Mouse (Mus musculus) MEL (cell line): ENCODE results near the gene Odf3. TPM values are rescaled to one million over a fixed set of nuclear protein-coding genes. Genes with fewer than 3 reads are reported as not detected.

ENCODE experiments used
- DNase-seq: peaks from one replicate; pipeline ENCODE4 v3.0.0; 2011; ENCODE audit warnings: low read depth, low spot score
- H3K27ac ChIP-seq: 2 replicates; pipeline ENCODE4 v1.5.1; 2012; ENCODE audit warnings: low read depth, mild to moderate bottlenecking, control low read depth, low read length, moderate library complexity; ENCODE audit not compliant: control insufficient read depth
- H3K27me3 ChIP-seq, 2 experiments: fragments of 150-350 bp in 1 of 2; sonication (generic) in 1 of 2; 2 replicates each; pipeline ENCODE4 v1.6.1; 2012; ENCODE audit warnings: low read length in 2 of 2, mild to moderate bottlenecking in 2 of 2, improper control_type of control experiment in 1 of 2, moderate library complexity in 1 of 2; ENCODE audit not compliant: insufficient read depth in 2 of 2, control insufficient read depth in 1 of 2
- H3K36me3 ChIP-seq, 2 experiments: 2 replicates each; pipeline ENCODE4 v1.6.1; 2012 to 2014; ENCODE audit warnings: low read length in 2 of 2, improper control_type of control experiment in 1 of 2, inconsistent platforms in 1 of 2, mild to moderate bottlenecking in 1 of 2; ENCODE audit not compliant: insufficient read depth in 2 of 2, control insufficient read depth in 1 of 2
- H3K4me1 ChIP-seq, 2 experiments: fragments of 150-350 bp in 1 of 2; sonication (generic) in 1 of 2; 2 replicates each; pipeline ENCODE4 v1.6.1; 2012; ENCODE audit warnings: low read length in 2 of 2, improper control_type of control experiment in 1 of 2, mild to moderate bottlenecking in 1 of 2; ENCODE audit not compliant: insufficient read depth in 2 of 2, control insufficient read depth in 1 of 2
- H3K4me3 ChIP-seq, 2 experiments: fragments of 150-350 bp in 1 of 2; sonication (generic) in 1 of 2; 2 replicates each; pipeline ENCODE4 v1.5.1; 2012; ENCODE audit warnings: low read depth in 2 of 2, low read length in 2 of 2, mild to moderate bottlenecking in 2 of 2, moderate library complexity in 2 of 2, control low read depth in 1 of 2, improper control_type of control experiment in 1 of 2; ENCODE audit not compliant: control insufficient read depth in 1 of 2, insufficient read depth in 1 of 2
- H3K79me2 ChIP-seq: 2 replicates; pipeline ENCODE4 v1.6.1; 2012; ENCODE audit warnings: mild to moderate bottlenecking, low read length, moderate library complexity; ENCODE audit not compliant: control insufficient read depth, poor library complexity, insufficient read depth
- H3K9ac ChIP-seq: 2 replicates; pipeline ENCODE4 v1.6.1; 2012; ENCODE audit warnings: low read depth, mild to moderate bottlenecking, control low read depth, low read length, moderate library complexity; ENCODE audit not compliant: control insufficient read depth, poor library complexity, severe bottlenecking
- H3K9me3 ChIP-seq: fragments of 150-350 bp; sonication (generic); replicated peaks from 2 replicates; pipeline ENCODE4 v1.6.1; 2012; ENCODE audit warnings: mild to moderate bottlenecking, low read length, improper control_type of control experiment, moderate library complexity; ENCODE audit not compliant: insufficient read depth
- E2F4 ChIP-seq: IDR thresholded peaks from 2 replicates; pipeline ENCODE4 v1.6.1; 2011; ENCODE audit warnings: low read depth, low read length, improper control_type of control experiment, borderline replicate concordance
- ELF1 ChIP-seq: IDR thresholded peaks from 2 replicates; pipeline ENCODE4 v1.6.1; 2014; ENCODE audit warnings: low read depth, mild to moderate bottlenecking, inconsistent platforms, low read length, improper control_type of control experiment, moderate library complexity
- EP300 ChIP-seq, 2 experiments: IDR thresholded peaks; 2 replicates each; pipeline ENCODE4 v1.6.1; 2011; ENCODE audit warnings: improper control_type of control experiment in 2 of 2, low read length in 2 of 2, low read depth in 1 of 2, mild to moderate bottlenecking in 1 of 2
- GABPA ChIP-seq: IDR thresholded peaks from 2 replicates; pipeline ENCODE4 v1.6.1; 2012; ENCODE audit warnings: low read depth, mild to moderate bottlenecking, inconsistent platforms, low read length, improper control_type of control experiment, moderate library complexity
- HCFC1 ChIP-seq: IDR thresholded peaks from 2 replicates; pipeline ENCODE4 v1.6.1; 2012; ENCODE audit warnings: low read depth, mild to moderate bottlenecking, inconsistent platforms, low read length, improper control_type of control experiment, moderate library complexity
- MEF2A ChIP-seq: IDR thresholded peaks from 2 replicates; pipeline ENCODE4 v1.6.1; 2014; ENCODE audit warnings: low read depth, mild to moderate bottlenecking, inconsistent platforms, low read length, improper control_type of control experiment; ENCODE audit not compliant: poor library complexity, insufficient replicate concordance, severe bottlenecking; ENCODE audit errors: extremely low read depth
- MYC ChIP-seq: IDR thresholded peaks from 2 replicates; pipeline ENCODE4 v1.6.1; 2011; ENCODE audit warnings: low read depth, mild to moderate bottlenecking, low read length, improper control_type of control experiment, moderate library complexity
- NELFE ChIP-seq: IDR thresholded peaks from 2 replicates; pipeline ENCODE4 v1.6.1; 2011; ENCODE audit warnings: low read depth, low read length, improper control_type of control experiment
- POLR2AphosphoS2 ChIP-seq: IDR thresholded peaks from 2 replicates; pipeline ENCODE4 v1.6.1; 2011; ENCODE audit warnings: low read length, improper control_type of control experiment
- POLR2AphosphoS5 ChIP-seq: IDR thresholded peaks from 2 replicates; pipeline ENCODE4 v1.6.1; 2012; ENCODE audit warnings: low read depth, borderline replicate concordance, mild to moderate bottlenecking, inconsistent platforms, low read length, moderate library complexity, mixed read lengths
- RCOR1 ChIP-seq: IDR thresholded peaks from 2 replicates; pipeline ENCODE4 v1.6.1; 2012; ENCODE audit warnings: low read depth, mild to moderate bottlenecking, inconsistent platforms, low read length, improper control_type of control experiment
- SIN3A ChIP-seq: IDR thresholded peaks from 2 replicates; pipeline ENCODE4 v1.6.1; 2012; ENCODE audit warnings: low read length, improper control_type of control experiment, inconsistent platforms
- TBP ChIP-seq: IDR thresholded peaks from 2 replicates; pipeline ENCODE4 v1.8.0; 2011; ENCODE audit warnings: low read depth, low read length, improper control_type of control experiment
- USF1 ChIP-seq: IDR thresholded peaks from 2 replicates; pipeline ENCODE4 v1.6.1; 2014; ENCODE audit warnings: low read depth, mild to moderate bottlenecking, inconsistent platforms, low read length, improper control_type of control experiment, moderate library complexity
- ZC3H11A ChIP-seq: IDR thresholded peaks from 2 replicates; pipeline ENCODE4 v1.6.1; 2012; ENCODE audit warnings: low read depth, mild to moderate bottlenecking, inconsistent platforms, low read length, improper control_type of control experiment
- ZNF384 ChIP-seq: IDR thresholded peaks from 2 replicates; pipeline ENCODE4 v1.6.1; 2012; ENCODE audit warnings: low read depth, mild to moderate bottlenecking, inconsistent platforms, low read length, improper control_type of control experiment
- polyA plus RNA-seq, 2 experiments: library from polyadenylated mRNA; stranded (reverse) in 1 of 2; unstranded in 1 of 2; fragments of >175 nt in 1 of 2; fragments of >200 nt in 1 of 2; gene quantifications; 2 replicates each; pipeline versions ENCODE4 v1.2.1 to v1.2.4; 2012; ENCODE audit warnings: low replicate concordance in 2 of 2, low read depth in 1 of 2; ENCODE audit not compliant: insufficient read length in 2 of 2, insufficient read depth in 1 of 2, missing spikeins in 1 of 2
- total RNA-seq: library from RNA; depleted of rRNA; stranded (reverse); fragments of 300-350 nt; gene quantifications from 2 replicates; pipeline ENCODE4 v1.2.3, GENCODE M21; 2012

Odf3 gene
- total and polyA plus RNA-seq, 3 experiments, result not detected

- peak; percentile 46; the same call in 1 of the 2 replicates for TF ChIP-seq POLR2AphosphoS2
- TF ChIP-seq GABPA, result no peak
- peak in 1 of 2 experiments; percentile 15; a peak in 1 of 4 replicates for TF ChIP-seq EP300 (IDR thresholded peaks at IDR 0.05; ENCODE audit: low read depth in 1 of 2, low read length in 2 of 2)
- no peak for TF ChIP-seq POLR2AphosphoS5
- no peak for TF ChIP-seq ZNF384
- TF ChIP-seq MYC, result peak; percentile 56
- no peak for TF ChIP-seq MEF2A
- TF ChIP-seq HCFC1, result peak; percentile 77
- peak; percentile 85 for TF ChIP-seq ELF1
Observed at GRCm38 (mm10) chr7:140856785-140857549, 9.4 kb downstream of the Odf3 start, which contains the start of gene Ric8a (continued).

DNA sequence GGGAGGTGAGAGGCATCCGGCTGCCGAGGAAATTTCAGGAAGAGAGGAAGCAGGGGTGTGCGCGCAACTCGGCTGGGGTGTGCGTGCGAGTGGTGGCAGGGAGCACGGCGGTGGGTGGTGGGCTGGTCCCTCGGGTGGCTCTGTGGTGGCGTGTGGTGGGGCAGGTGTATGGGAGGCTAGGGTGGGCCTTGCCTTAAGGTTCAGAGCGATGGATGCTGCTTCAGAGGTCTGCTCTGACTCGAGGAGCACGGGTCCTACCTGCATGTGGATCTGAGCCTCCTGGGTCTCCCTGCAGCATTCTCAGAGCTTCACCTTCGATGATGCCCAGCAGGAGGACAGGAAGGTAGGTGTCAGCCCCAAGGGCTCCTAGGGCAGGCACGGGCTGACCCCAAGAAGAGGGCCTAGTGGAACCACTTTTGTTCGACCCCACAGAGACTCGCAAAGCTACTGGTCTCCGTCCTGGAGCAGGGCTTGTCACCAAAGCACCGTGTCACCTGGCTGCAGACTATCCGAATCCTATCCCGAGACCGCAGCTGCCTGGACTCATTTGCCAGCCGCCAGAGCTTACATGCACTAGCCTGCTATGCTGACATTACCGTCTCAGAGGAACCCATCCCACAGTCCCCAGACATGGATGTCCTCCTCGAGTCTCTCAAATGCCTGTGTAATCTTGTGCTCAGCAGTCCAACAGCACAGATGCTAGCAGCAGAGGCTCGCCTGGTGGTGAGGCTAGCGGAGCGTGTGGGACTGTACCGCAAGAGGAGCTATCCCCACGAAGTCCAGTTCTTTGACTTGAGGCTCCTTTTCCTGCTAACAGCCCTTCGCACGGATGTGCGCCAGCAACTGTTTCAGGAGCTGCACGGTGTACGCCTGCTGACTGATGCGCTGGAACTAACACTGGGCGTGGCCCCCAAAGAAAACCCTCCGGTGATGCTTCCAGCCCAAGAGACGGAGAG is 10.2 kb downstream of the Odf3 start, which contains the start of gene Bet1l:
Gene Bet1l (minus strand): TSS at position 28 of the 956 bp plus-strand sequence.
- peak within 1 kb of the TSS; percentile 80 for H3K9ac ChIP-seq
- H3K9me3 ChIP-seq, result no peaks in the 10 kb centered on the region
- peak within 1 kb of the TSS; percentile 89 for H3K27ac ChIP-seq
- H3K4me1 ChIP-seq, result peaks cover 3 to 19% of the 10 kb centered on the region in 2 experiments; a peak in 3 of 4 replicates
- H3K79me2 ChIP-seq, result peaks cover 37% of the 10 kb centered on the region
- no peaks in the 10 kb centered on the region for H3K27me3 ChIP-seq
- DNase-seq, result peak; percentile 47
- H3K36me3 ChIP-seq, result peaks cover 2 to 8% of the 10 kb centered on the region in 2 experiments
- H3K4me3 ChIP-seq, result peak within 1 kb of the TSS; percentile 84 to 91
- TF ChIP-seq TBP, result 0 out of 2 replicates have a peak, but pooled peaks have one; percentile 0
- no peak for TF ChIP-seq NELFE
- peak; percentile 48 for TF ChIP-seq SIN3A

DNA sequence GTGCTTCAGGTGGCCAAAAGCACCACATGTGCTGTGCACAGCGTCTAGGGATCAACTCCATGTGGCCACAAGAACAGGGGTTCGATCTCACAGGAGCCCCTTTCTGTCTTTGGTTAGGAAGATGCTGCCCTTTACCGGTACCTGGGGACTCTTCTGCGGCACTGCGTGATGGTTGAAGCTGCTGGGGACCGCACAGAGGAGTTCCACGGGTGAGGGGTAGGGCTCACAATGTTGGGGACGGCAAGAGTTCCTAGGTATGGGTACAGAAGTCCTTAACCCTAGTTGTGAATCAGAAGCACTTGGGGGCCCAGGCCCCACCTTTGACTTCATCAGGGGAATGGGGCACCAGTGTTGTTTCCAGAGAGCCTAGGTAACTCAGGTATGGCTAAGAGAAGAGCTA is 11.1 kb downstream of the Odf3 start:
- peaks cover 37% of the 10 kb centered on the region for H3K79me2 ChIP-seq
- TF ChIP-seq RCOR1 (no peak), POLR2AphosphoS5 (no peak), ELF1 (no peak), ZC3H11A (no peak), USF1 (no peak), E2F4 (no peak)
- no peak for DNase-seq
- no peaks in the 10 kb centered on the region for H3K9me3 ChIP-seq
- 0 out of 2 replicates have a peak overlapping the region, but pooled peaks have one; percentile 80 for H3K9ac ChIP-seq
- no peak overlapping the region for H3K27ac ChIP-seq
- no peaks in the 10 kb centered on the region for H3K27me3 ChIP-seq
- H3K4me1 ChIP-seq, result peaks cover 3 to 19% of the 10 kb centered on the region in 2 experiments; a peak in 3 of 4 replicates
- peak overlapping the region in 1 of 2 experiments; percentile 84; a peak in 1 of 4 replicates for H3K4me3 ChIP-seq
- peaks cover 3 to 8% of the 10 kb centered on the region in 2 experiments for H3K36me3 ChIP-seq
